Mouse (Mus musculus) ES-E14 (cell line): ENCODE measurements around the gene Cib1.

Source experiments
- HCFC1 ChIP-seq: IDR thresholded peaks from 2 replicates; pipeline ENCODE4 v1.6.1; 2012; ENCODE audit warnings: low read length, inconsistent platforms, borderline replicate concordance; ENCODE audit not compliant: insufficient read depth
- ZC3H11A ChIP-seq: IDR thresholded peaks from 2 replicates; pipeline ENCODE4 v1.6.1; 2012; ENCODE audit warnings: low read depth, mild to moderate bottlenecking, inconsistent platforms, low read length, borderline replicate concordance
- ZNF384 ChIP-seq: IDR thresholded peaks from 2 replicates; pipeline ENCODE4 v1.6.1; 2012; ENCODE audit warnings: low read depth, low read length, inconsistent platforms

- no peak for TF ChIP-seq HCFC1
- TF ChIP-seq ZNF384, result no peak
- peak; percentile 67; the same call in 1 of the 2 replicates for TF ChIP-seq ZC3H11A
Measured at GRCm38 (mm10) chr7:80215398-80215797, 17.2 kb downstream of the Cib1 start.
